Mouse (Mus musculus) kidney, postnatal 10 days (tissue): Measurements from ENCODE around the gene Scarf2.

Source experiments
- DNase-seq: peaks from one replicate; pipeline ENCODE4 v3.0.0; 2021; ENCODE audit warnings: mixed read lengths

The Scarf2 gene

GRCm38 (mm10) chr16:17799584-17799983 is 2.5 kb downstream of the Scarf2 start:
- DNase-seq, result no peak

DNA sequence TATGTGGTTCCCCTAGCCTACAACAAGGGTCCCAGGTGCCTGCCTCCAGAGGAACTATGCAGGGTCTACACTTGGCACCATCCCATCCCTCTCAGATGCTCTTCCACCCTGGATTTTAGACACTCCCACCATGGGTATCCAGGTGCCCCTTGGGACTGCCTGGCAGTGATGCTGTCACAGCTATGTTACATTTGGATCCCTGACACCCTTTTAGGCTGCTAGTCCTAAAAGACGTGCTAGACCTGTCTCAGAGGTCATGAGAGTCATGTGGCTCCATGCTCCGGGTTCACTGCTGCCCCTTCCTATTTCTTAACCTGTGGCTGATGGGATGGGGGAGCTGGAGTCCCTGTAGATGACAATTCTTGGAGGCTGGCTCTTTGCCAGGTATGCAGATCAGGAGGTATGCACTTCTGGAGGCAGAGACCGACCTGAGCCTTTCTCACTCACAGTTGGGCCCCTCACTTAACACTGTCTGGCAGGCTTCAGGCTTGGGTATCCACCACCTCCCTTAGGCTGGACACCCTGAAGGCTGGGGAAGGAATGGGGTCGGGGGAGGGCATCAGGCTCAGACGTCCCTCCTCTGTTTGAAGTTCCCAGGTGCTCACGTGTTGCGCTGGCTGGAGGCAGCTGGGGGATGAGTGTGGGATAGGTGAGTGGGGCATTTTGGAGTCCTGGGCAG is 4.8 kb downstream of the Scarf2 start:
- DNase-seq, result peak; percentile 50

DNA sequence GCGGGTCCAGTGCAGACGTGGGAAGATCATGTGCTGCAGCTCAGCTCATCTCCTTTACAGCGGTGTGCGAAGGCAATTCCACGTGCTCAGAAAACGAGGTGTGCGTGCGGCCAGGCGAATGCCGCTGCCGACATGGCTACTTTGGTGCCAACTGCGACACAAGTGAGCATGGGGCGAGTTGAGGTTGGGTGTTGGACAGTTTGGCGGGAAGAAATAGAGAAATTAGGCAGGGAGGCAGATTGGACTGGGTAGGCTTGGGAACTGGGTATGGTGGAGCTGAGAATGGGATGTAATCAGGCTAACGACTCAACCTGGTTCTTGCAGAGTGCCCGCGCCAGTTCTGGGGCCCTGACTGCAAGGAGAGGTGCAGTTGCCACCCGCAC is 5.4 kb downstream of the Scarf2 start:
- DNase-seq, result no peak

DNA sequence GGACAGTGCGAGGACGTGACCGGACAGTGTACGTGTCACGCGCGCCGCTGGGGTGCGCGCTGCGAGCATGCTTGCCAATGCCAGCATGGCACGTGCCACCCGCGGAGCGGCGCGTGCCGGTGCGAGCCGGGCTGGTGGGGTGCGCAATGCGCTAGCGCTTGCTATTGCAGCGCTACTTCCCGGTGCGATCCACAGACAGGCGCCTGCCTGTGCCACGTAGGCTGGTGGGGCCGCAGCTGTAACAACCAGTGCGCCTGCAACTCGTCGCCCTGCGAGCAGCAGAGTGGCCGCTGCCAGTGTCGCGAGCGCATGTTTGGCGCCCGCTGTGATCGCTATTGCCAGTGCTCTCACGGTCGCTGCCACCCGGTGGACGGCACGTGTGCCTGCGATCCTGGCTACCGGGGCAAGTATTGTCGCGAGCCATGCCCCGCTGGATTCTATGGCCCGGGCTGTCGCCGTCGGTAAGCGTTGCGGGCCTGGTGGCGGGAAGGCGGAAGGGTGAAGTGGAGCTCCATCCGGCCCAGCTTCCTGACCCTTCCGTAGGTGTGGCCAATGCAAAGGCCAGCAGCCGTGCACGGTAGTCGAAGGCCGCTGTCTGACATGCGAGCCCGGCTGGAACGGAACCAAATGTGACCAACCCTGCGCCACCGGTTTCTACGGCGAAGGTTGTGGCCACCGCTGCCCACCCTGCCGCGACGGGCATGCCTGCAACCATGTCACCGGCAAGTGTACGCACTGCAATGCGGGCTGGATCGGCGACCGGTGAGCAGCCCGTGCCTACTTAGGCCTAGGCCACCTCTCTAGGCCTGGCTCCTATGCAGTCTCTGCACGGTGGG is 6.0 kb downstream of the Scarf2 start:
- peak; percentile 62 for DNase-seq

DNA sequence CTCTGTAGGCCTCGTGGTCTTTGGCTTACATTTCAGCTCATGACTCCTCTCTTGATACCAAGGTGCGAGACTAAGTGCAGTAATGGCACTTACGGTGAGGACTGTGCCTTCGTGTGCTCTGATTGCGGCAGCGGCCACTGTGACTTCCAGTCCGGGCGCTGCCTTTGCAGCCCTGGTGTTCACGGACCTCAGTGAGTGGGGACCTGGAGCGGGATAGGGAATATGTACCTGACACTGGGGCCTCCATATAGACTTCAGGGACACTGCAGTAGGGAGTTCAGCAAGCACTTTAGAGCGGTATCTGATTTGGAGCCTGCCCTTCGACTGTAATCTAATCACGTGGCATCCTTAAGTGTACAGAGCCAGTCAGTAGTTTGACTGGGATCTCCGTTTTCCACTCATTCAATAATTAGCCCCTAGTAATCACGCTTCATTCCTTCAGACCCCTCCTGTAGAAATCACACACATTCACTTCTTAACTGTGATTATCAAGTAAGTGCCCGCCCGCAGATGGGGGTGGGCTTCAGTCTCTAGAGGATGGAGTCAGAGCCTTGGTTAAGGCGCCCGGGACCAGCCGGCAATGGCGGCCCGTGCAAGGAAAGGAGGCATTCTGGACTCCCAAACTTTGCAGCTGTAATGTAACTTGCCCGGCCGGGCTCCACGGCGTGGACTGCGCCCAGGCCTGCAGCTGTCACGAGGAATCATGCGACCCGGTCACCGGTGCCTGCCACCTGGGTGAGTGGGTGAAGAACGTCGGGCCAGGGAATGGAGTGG is 6.8 kb downstream of the Scarf2 start:
- no peak for DNase-seq

DNA sequence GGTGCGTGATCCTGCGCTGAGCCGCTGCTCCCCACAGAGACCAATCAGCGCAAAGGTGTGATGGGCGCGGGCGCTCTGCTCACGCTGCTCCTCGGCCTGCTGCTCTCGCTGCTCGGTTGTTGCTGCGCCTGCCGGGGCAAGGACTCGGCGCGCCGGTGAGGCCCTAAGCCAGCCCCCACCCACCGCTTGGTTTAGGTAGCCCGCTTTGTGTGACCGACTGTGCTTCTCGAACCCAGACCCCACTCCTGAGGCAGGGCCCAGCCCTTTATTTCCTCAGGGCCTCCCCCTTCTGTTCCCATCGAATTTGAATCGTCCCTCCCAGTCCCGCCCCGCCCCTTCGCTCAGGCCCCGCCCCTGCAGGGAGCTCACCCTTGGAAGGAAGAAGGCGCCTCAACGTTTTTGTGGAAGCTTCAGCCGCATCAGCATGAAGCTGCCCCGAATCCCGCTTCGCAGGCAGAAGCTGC is 7.4 kb downstream of the Scarf2 start:
- peak; percentile 68 for DNase-seq

DNA sequence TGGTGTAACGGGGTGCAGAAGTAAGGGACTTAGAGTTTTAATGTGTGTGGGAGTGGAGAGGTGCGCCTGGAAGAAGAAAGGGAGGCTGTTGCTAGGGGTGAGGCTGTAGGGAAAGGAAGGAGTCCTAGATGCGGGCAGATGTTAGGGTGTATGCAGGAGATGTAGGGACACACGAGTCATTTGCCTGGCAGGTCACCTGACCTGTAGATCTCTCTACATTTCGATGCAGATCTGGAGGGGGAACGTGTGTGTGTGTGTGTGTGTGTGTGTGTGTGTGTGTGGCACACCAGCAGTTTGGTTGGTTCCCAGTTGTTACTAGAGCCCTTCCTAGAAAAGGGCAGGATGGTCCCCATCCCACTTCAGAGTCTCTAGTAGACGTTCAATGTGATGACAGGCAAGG is 7.9 kb downstream of the Scarf2 start:
- no peak for DNase-seq

- peak; percentile 60 for DNase-seq
Observed at GRCm38 (mm10) chr16:17806581-17807191, 9.6 kb downstream of the Scarf2 start.

GRCm38 (mm10) chr16:17807192-17808009 is 10.3 kb downstream of the Scarf2 start:
- peak; percentile 90 for DNase-seq

- no peak for DNase-seq
Observed at GRCm38 (mm10) chr16:17809125-17809524, 12.0 kb downstream of the Scarf2 start.

GRCm38 (mm10) chr16:17809711-17810110 is 12.6 kb downstream of the Scarf2 start:
- DNase-seq, result peak; percentile 81

GRCm38 (mm10) chr16:17812120-17812519 is 15.0 kb downstream of the Scarf2 start:
- peak; percentile 64 for DNase-seq

DNA sequence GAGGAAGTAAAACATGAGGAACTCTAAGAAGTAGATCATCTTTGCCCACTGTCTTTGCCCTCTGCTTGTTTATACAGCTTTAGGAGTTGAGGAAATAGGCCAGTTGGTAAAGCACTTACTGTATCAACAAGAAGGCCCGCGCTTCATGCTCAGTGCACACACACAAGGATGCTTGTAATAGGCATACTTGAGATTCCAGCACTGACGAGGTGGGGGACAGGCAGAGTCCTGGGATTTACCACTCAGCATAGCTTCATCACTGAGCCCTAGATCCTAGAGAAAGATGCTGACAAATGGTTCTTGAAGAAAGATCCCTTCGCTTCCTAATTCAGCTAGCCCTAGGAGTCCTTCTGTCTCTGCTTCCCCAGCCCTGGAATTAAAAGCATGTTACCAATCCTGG is 16.1 kb downstream of the Scarf2 start:
- no peak for DNase-seq

DNA sequence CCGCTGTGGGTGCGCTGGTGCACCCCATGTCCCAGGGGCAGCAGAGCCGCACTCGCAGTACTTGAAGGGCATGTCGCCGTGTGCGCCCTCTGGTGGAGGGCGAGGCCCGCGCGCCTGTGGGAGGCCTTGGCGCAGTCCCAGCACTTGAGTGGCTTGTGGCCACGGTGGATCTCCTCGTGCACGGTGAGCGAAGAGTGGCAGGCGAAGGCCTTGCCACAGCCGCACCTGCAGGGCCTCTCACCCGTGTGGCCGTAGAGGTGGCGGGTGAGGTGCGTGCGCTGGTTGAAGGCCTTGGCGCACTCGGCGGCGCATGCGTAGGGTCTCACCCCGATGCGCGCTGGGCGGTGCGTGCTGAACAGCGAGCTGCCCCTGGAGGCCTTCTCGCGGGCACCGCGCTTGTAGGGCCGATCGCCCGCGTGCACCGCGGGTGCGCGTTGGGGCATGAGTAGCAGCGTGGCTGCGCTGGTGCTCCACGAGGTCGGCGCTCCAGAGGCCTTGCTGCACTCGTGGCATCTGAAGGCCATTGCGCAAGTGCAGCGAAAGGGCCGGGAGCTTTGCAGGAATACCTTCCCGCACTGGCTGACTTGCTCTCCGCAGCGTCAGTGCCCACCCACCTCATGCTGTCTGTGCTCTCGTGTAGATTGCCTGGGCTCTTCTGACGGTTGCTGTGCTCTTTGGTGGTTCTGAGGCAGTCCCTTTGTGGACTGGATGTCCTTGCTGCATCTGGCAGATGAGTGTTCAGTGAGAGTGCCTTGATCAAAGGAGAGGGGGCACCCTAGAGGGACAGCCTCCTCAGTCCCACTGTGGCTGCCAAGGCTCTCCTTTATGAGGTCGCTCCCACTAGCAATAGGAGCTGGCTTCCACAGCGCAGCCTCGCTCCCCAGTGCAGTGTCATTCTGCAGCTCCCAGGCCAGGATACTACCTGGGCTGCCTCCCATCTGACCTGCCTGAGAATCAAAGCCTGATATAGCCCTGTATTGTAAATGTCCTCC is 18.6 kb downstream of the Scarf2 start:
- DNase-seq, result peak; percentile 77

- DNase-seq, result no peak
Observed at GRCm38 (mm10) chr16:17816528-17816927, 19.4 kb downstream of the Scarf2 start.

- no peak for DNase-seq
Observed at GRCm38 (mm10) chr16:17826500-17826899, 29.4 kb downstream of the Scarf2 start.

DNA sequence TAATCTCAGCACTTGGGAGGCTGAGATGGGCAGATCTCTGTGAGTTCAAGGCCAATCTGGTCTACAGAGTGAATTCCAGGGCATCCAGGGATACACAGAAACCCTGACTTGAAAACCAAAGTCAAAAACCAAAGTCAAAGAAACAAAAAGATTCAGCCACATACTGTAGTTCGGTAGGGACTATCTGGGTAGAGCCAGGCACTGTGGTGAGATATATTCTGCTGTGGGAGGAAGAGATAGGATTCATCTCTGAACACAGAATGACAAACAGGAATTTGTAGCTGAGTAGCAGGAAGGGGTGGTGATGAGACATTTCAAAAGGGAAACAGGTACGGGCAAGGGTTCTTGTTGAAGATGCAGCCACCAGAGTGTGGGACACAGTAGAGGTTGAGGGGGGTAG is 31.1 kb downstream of the Scarf2 start:
- no peak for DNase-seq

GRCm38 (mm10) chr16:17828867-17829266 is 31.8 kb downstream of the Scarf2 start:
- peak; percentile 68 for DNase-seq

- DNase-seq, result peak; percentile 48
Observed at GRCm38 (mm10) chr16:17830385-17831178, 33.5 kb downstream of the Scarf2 start.

DNA sequence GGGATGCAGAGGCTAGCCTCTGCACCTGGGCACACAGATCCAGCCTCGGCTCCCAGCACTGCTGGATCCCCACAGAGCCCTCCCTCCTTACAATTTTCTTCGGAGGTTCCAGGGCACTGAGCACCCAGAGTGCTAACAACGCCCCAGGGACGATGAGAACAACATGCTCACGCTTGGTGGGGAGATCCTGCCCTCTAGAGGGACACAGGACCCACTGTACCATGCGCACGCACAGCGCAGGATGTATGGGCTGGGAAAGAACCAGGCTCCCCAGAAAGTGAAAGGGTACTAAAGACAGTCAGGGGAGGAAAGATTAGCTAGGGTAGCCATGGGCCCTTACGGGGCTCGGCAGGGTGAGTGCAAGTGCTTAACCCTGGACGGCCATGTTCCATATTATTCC is 34.7 kb downstream of the Scarf2 start:
- DNase-seq, result no peak
